ENCODE assay signal across 8 mouse cellular contexts in genomic region chr14:21053151-21053550, GRCm38 (mm10). TPM values are rescaled to one million over a fixed set of nuclear protein-coding genes. Genes with fewer than 3 reads are reported as not detected.
A peak's percentile ranks its signal among the peaks of the same experiment; 100 is the strongest.
DNase-seq lines count a peak whose midpoint lies in the region; ATAC-seq and TF ChIP-seq lines count a peak whose summit lies in the region.

No protein-coding gene starts in this region.

- peak overlapping the region; percentile 68 for H3K9ac ChIP-seq in limb, embryonic 13.5 days
- peak overlapping the region; percentile 59 for H3K9ac ChIP-seq in neural tube, embryonic 15.5 days (replicated peaks)

- H3K4me2 ChIP-seq in limb, embryonic 13.5 days (replicated peaks), result peak overlapping the region; percentile 80
- H3K4me2 ChIP-seq in neural tube, embryonic 15.5 days, result peak overlapping the region; percentile 98

- ATAC-seq in limb, embryonic 13.5 days (ENCODE audit: low FRiP score, low read depth), result no peak
- no peak for ATAC-seq in neural tube, embryonic 15.5 days (ENCODE audit: low FRiP score)

- DNase-seq in layer of hippocampus, adult 2 months (ENCODE audit: low spot score in 2 of 2), result no peak
- no peak for DNase-seq in layer of hippocampus, adult 8-10 months (ENCODE audit: low spot score in 2 of 2)
- DNase-seq in forebrain, embryonic 10.5 days (ENCODE audit: extremely low spot score, low spot score), result no peak
- no peak for DNase-seq in adrenal gland, adult 2 months
- no peak for DNase-seq in layer of hippocampus, postnatal 36 days
- no peak for DNase-seq in right cerebral cortex, postnatal 25 days

- peak overlapping the region; percentile 98 for H3K27ac ChIP-seq in layer of hippocampus, adult 2 months
- H3K27ac ChIP-seq in forebrain, embryonic 10.5 days, result peak overlapping the region; percentile 98
- H3K27ac ChIP-seq in limb, embryonic 13.5 days, result peak overlapping the region; percentile 89; the same call in 1 of the 2 replicates
- no peak overlapping the region for H3K27ac ChIP-seq in neural tube, embryonic 15.5 days (replicated peaks)

- H3K27me3 ChIP-seq in forebrain, embryonic 10.5 days (ENCODE audit: poor library complexity, severe bottlenecking), result no peaks in the 10 kb centered on the region
- H3K27me3 ChIP-seq in limb, embryonic 13.5 days, result no peaks in the 10 kb centered on the region
- H3K27me3 ChIP-seq in neural tube, embryonic 15.5 days (replicated peaks), result no peaks in the 10 kb centered on the region

- TF ChIP-seq CTCF in layer of hippocampus, adult 2 months (conservative IDR thresholded peaks at IDR 0.05), result no peak

- peaks cover 26% of the 10 kb centered on the region for H3K36me3 ChIP-seq in forebrain, embryonic 10.5 days (replicated peaks)
- 0 out of 2 replicates have a peak, but pooled peaks cover 4% of the 10 kb centered on the region for H3K36me3 ChIP-seq in limb, embryonic 13.5 days
- no peaks in the 10 kb centered on the region for H3K36me3 ChIP-seq in neural tube, embryonic 15.5 days

- peaks cover 23% of the 10 kb centered on the region for H3K4me1 ChIP-seq in forebrain, embryonic 10.5 days
- peaks cover 9% of the 10 kb centered on the region for H3K4me1 ChIP-seq in limb, embryonic 13.5 days
- peaks cover 15% of the 10 kb centered on the region for H3K4me1 ChIP-seq in neural tube, embryonic 15.5 days

- 13% methylated on average over 8 of the region's 8 CpGs for WGBS in forebrain, embryonic 10.5 days
- 6% methylated on average over 8 of the region's 8 CpGs for WGBS in limb, embryonic 13.5 days
- whole genome bisulfite sequencing in neural tube, embryonic 15.5 days, result 9% methylated on average over 8 of the region's 8 CpGs

- peak overlapping the region; percentile 100 for H3K4me3 ChIP-seq in layer of hippocampus, adult 2 months
- H3K4me3 ChIP-seq in forebrain, embryonic 10.5 days, result peak overlapping the region; percentile 92
- H3K4me3 ChIP-seq in limb, embryonic 13.5 days, result peak overlapping the region; percentile 92
- H3K4me3 ChIP-seq in neural tube, embryonic 15.5 days (replicated peaks), result peak overlapping the region; percentile 72

- H3K9me3 ChIP-seq in forebrain, embryonic 10.5 days, result peaks cover 2% of the 10 kb centered on the region; the same call in 1 of the 2 replicates
- peaks cover 3% of the 10 kb centered on the region; the same call in 1 of the 2 replicates for H3K9me3 ChIP-seq in limb, embryonic 13.5 days
- no peaks in the 10 kb centered on the region for H3K9me3 ChIP-seq in neural tube, embryonic 15.5 days (replicated peaks)

RNA-seq across cellular contexts. Expression of gene Adk, which starts 0.8 kb away (rescaled TPM):
- 10 to 100 TPM; 62.5 to 72.3 TPM for total RNA-seq in layer of hippocampus, adult 2 months (2021)
- 10 to 100 TPM; 66.5 to 80.7 (median 73.0) TPM for total RNA-seq in layer of hippocampus, adult 8-10 months (2022)
- 171 and 172 TPM in 2 replicates for polyA plus RNA-seq in forebrain, embryonic 10.5 days (2016; fragmentation: Nextera tagmentation; extraction: Ambion mirVana)
- polyA plus RNA-seq in limb, embryonic 13.5 days (2015; fragmentation: Nextera tagmentation; extraction: Ambion mirVana), result 154 and 156 TPM in 2 replicates
- 40.0 and 62.1 TPM in 2 replicates for polyA plus RNA-seq in neural tube, embryonic 15.5 days (2015; fragmentation: Nextera tagmentation; extraction: Ambion mirVana)
- total RNA-seq in adrenal gland, adult 2 months (2021), result 100 to 1,000 TPM; 103 to 124 TPM
- polyA plus RNA-seq in adrenal gland, adult 2 months (2012; rRNA removed), result 11.8 and 12.4 TPM in 2 replicates
- 10 to 100 TPM; 62.6 to 77.3 TPM for total RNA-seq in layer of hippocampus, postnatal 36 days (2021)

RNA-seq across cellular contexts. Expression of gene Ap3m1, which starts 0.8 kb away (rescaled TPM):
- 10 to 100 TPM; 67.0 to 70.9 TPM for total RNA-seq in layer of hippocampus, adult 2 months (2021)
- total RNA-seq in layer of hippocampus, adult 8-10 months (2022), result 10 to 100 TPM; 68.9 to 81.4 (median 74.7) TPM
- 99.9 and 101 TPM in 2 replicates for polyA plus RNA-seq in forebrain, embryonic 10.5 days (2016; fragmentation: Nextera tagmentation; extraction: Ambion mirVana)
- 78.5 and 78.9 TPM in 2 replicates for polyA plus RNA-seq in limb, embryonic 13.5 days (2015; fragmentation: Nextera tagmentation; extraction: Ambion mirVana)
- 73.8 and 74.6 TPM in 2 replicates for polyA plus RNA-seq in neural tube, embryonic 15.5 days (2015; fragmentation: Nextera tagmentation; extraction: Ambion mirVana)
- total RNA-seq in adrenal gland, adult 2 months (2021), result 100 to 1,000 TPM; 106 to 109 TPM
- polyA plus RNA-seq in adrenal gland, adult 2 months (2012; rRNA removed), result 9.0 and 10.3 TPM in 2 replicates
- 10 to 100 TPM; 76.3 to 78.0 TPM for total RNA-seq in layer of hippocampus, postnatal 36 days (2021)
